Mouse (Mus musculus) lung, adult 2 months (tissue): ENCODE results near the gene Igsf21. TPM values are rescaled to one million over a fixed set of nuclear protein-coding genes. Genes with fewer than 3 reads are reported as not detected.

ENCODE experiments used
- DNase-seq: peaks from one replicate; pipeline ENCODE4 v3.0.0; 2022
- H3K4me1 ChIP-seq: fragments of 200-500 bp; 2 replicates; pipeline ENCODE4 v1.6.1; 2011; ENCODE audit warnings: low read length; ENCODE audit not compliant: control insufficient read depth, insufficient read depth
- H3K4me3 ChIP-seq: fragments of 200-500 bp; replicated peaks from 2 replicates; pipeline ENCODE3; 2011; ENCODE audit warnings: low read depth, mild to moderate bottlenecking, control low read depth, low read length; ENCODE audit errors: extremely low read depth
- CTCF ChIP-seq: fragments of 200-500 bp; IDR thresholded peaks from 2 replicates; pipeline ENCODE4 v1.5.1; 2011; ENCODE audit warnings: mild to moderate bottlenecking, low read length, control low read depth; ENCODE audit not compliant: insufficient read depth
- POLR2A ChIP-seq: fragments of 200-500 bp; IDR thresholded peaks from 2 replicates; pipeline ENCODE4 v1.6.1; 2011; ENCODE audit warnings: low read depth, mild to moderate bottlenecking, control low read depth, low read length, borderline replicate concordance; ENCODE audit errors: extremely low read depth
- WGBS: fragments of 180-500 bp; shearing (Covaris S2); methylation state at CpG from one replicate; pipeline ENCODE4 v1.1.7; 2018; 5-methylcytosine and 5-hydroxymethylcytosine counted together
- polyA plus RNA-seq: library from polyadenylated mRNA; depleted of rRNA; stranded (reverse); fragments of >200 nt; gene quantifications from 2 replicates; pipeline ENCODE4 v1.2.3, GENCODE M21; 2012

Gene Igsf21
- polyA plus RNA-seq, 1 experiment = 0.26 TPM

DNA sequence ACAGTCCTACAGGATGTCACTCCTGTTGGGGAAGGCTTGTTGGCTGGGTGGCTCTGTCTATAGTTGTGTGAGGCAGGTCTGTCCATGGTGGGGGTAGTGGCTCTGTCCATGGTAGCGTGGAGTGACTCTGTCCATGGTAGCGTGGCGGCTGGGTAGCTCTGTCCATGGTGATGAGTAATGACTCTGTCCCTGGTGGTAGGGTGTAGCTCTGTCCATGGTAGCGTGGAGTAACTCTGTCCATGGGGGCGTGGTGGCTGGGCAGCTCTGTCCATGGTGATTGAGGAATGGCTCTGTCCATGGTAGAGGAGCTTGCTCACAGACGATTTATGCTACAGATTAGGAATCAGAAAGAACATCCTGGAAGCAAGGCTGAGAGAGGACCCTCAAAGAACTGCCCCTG lies 12.4 kb upstream of the Igsf21 start:
- Histone ChIP-seq H3K4me3 (no peak overlapping the region), H3K4me1 (no peaks in the 10 kb centered on the region)
- DNase-seq = no peak
- 6% methylated on average over 6 of the region's 6 CpGs for WGBS
- TF ChIP-seq CTCF (no peak), POLR2A (no peak)

- WGBS = 8% methylated on average over 7 of the region's 7 CpGs
- TF ChIP-seq POLR2A = no peak
- no peak for TF ChIP-seq CTCF
- peak; percentile 7 for DNase-seq
- Histone ChIP-seq H3K4me3 (no peak overlapping the region), H3K4me1 (no peaks in the 10 kb centered on the region)
These were observed 5.8 kb upstream of the Igsf21 start for GRCm38 (mm10) chr4:140252369-140252768.

DNA sequence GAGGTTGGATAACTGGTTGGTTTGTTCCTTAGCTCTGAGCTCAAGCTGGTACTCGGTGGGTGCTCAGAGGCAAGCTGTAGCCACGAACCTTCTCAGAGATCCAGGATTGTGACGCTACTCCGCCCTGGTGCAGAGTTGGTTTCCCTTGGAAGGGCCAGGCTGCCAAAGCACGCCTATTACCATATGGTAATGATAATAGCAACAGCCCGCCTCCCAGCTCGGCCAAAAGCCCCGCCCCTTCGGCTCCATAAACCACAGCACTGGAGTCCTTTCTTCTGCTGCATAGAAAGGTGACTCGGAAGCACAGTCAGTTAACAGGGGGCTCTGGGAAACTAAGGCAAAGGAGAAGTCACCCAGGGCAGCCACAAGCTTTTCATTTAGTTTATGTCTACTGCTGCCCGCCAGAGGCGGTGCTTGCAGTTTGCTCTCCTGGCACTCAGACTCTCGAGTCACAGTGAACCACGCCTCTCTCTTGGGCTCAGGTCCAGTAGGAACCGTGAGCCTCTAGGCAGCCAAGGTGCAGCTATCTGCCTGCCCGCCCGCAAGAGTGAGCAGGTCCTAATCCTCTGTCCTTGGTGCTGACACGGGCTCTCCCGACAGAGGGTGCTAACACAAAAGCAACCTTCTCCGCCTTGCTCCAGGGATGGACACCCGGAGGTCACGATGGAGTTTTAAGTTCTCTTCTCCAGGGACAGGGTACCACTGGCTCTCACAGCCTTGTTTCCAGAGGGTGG lies 2.6 kb upstream of the Igsf21 start:
- Histone ChIP-seq H3K4me1 (no peaks in the 10 kb centered on the region), H3K4me3 (no peak overlapping the region)
- 8% methylated on average over 22 of the region's 22 CpGs for WGBS
- DNase-seq = peak; percentile 4
- TF ChIP-seq CTCF = no peak

DNA sequence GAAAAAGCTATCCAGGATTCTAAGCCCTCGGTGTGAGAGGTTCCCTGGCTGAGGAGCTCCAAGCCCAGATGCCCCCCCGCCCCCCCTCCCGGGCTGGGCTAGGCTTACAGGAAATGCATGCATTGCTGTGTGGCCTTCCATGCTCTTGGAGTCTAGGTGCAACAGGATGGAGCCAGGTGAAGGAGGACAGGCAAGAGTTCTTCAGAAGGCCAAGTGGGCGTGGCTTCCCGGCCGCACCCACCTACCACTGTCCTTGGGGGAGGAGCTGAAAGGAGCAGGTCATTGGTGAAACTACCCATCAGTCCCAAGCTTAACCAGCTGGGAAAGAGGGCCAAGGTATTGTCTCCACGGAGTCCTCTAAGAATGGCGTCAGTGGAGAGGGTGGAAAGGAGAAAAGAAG lies 1.8 kb upstream of the Igsf21 start:
- no peaks in the 10 kb centered on the region for H3K4me1 ChIP-seq
- TF ChIP-seq POLR2A = no peak
- no peak for TF ChIP-seq CTCF
- WGBS = 5% methylated on average over 8 of the region's 8 CpGs
- no peak overlapping the region for H3K4me3 ChIP-seq
- no peak for DNase-seq

GRCm38 (mm10) chr4:140247006-140248003 lies 721 bp upstream of the Igsf21 start:
- Histone ChIP-seq H3K4me3 (no peak overlapping the region), H3K4me1 (no peaks in the 10 kb centered on the region)
- 13% methylated on average over 28 of the region's 28 CpGs for WGBS
- no peak for TF ChIP-seq POLR2A
- TF ChIP-seq CTCF = no peak
- DNase-seq = no peak

DNA sequence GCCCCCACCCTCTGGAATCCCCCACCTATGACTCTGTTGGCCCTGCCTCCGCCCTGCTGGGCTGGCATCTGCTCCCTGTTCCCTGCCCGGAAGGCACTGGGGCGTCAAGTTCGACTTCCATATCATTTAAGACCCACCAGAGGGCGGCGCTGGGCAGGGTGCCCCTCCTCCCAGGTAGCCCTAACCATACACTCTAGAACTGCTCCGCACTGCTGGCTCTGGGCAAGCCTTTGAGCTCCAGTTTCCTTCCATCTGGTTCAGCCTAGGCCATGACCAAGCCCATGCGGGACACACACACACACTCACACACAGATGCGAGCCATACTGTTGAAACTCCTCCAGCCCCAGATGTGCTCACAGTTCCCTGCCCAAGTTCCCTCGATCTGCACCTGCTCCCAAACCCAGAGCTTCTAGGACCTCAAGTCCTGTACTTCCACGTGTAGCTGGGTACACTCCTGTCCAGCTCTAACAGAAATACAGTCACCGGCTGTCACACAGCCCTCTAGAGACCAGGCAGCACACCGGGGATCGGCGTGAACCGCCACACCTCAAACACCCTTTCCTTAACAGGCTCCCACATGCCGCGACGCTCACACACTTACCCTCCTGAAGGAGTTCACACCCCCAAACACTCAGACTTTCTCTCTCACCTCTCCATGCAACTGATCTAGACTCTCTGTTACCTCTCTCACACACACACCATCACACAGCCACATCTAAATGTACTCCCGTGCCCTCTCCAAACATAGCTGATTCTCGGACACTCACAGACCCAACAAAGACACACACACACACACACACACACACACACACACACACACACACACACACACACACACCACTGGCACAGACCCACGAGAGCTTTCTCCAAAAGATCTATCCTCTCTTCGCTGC lies 1.1 kb downstream of the Igsf21 start:
- 3% methylated on average over 23 of the region's 23 CpGs for WGBS
- TF ChIP-seq CTCF (no peak), POLR2A (no peak)
- Histone ChIP-seq H3K4me3 (no peak overlapping the region), H3K4me1 (no peaks in the 10 kb centered on the region)
- DNase-seq = no peak

DNA sequence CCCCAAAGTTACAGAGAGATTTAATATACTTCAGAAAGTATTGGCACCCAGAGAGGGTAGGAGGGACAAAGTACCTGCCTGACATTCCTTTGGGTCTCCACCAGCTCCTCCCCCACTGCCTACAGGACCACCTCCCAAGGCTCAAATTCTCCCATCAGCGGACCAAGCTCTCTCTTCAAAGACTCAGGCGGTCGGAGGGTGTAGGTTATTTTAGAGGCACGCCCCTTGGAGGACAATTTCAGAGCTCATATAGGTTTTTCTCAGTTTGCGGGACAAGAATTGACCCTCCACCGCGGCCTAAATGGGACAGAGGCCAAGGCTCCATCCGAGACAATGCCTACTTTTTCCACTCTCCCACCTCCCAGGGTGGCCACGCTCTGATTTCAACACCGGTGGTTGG lies 1.7 kb downstream of the Igsf21 start:
- no peak for TF ChIP-seq POLR2A
- no peak for TF ChIP-seq CTCF
- WGBS = 3% methylated on average over 10 of the region's 10 CpGs
- Histone ChIP-seq H3K4me3 (no peak overlapping the region), H3K4me1 (no peaks in the 10 kb centered on the region)
- DNase-seq = no peak

GRCm38 (mm10) chr4:140244161-140244813 lies 2.3 kb downstream of the Igsf21 start:
- 3% methylated on average over 40 of the region's 40 CpGs for WGBS
- DNase-seq = no peak
- no peak for TF ChIP-seq POLR2A
- no peak for TF ChIP-seq CTCF
- Histone ChIP-seq H3K4me1 (no peaks in the 10 kb centered on the region), H3K4me3 (no peak overlapping the region)
